Mouse (Mus musculus): ENCODE data around the gene Frem3. TPM values are rescaled to one million over a fixed set of nuclear protein-coding genes. Genes with fewer than 3 reads are reported as not detected.

Frem3 gene
- polyA plus RNA-seq, 1 experiment, result not detected

DNA sequence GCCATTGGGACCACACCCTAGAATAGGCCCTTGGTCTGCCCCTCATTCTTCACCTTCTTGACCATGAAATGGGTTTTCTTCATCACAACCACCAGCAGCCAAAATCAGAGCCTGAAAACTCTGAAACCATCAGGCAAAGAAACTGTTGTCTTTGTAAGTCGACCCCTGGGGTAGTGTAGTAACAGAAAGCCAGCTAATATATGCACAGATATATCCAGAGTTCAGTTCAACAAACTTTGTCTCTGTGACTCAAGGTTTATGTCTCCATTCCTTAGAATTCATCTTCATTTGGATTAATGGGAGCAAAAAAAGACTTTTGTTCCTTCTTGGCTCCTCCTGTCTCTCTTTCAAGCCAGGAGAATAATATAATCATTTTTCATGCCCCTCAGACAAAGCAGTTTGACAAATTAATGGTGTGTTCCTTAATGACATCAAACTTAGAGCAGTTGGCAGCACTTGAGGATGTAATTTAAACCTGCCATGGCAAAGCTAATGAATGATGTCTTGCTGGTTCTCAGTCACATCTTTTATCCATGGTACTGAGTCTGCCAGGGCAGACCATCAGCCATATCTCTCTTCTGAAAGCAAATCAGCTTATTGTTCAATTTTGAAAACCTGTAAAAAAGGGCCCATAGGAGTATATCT, 38.3 kb upstream of the Frem3 start:
- H3ac ChIP-seq (ENCODE audit: control insufficient read depth, insufficient read length), result no peak overlapping the region
- H3K4me3 ChIP-seq, result no peak overlapping the region
- H3K36me3 ChIP-seq (ENCODE audit: control insufficient read depth, insufficient read depth), result no peaks in the 10 kb centered on the region
- no peak for TF ChIP-seq MYOG (IDR thresholded peaks at IDR 0.05; ENCODE audit: control insufficient read depth in 1 of 3, insufficient read depth in 1 of 3, insufficient read length in 2 of 3, low read depth in 2 of 3)
- TF ChIP-seq SRF (IDR thresholded peaks at IDR 0.05; ENCODE audit: control insufficient read depth, insufficient read length, low read depth), result no peak
- TF ChIP-seq MAX (IDR thresholded peaks at IDR 0.05; ENCODE audit: low read depth), result no peak
- no peak for TF ChIP-seq TCF3 (IDR thresholded peaks at IDR 0.05; ENCODE audit: insufficient read length, low read depth)
- TF ChIP-seq USF1 (IDR thresholded peaks at IDR 0.05; ENCODE audit: low read depth), result no peak
- TF ChIP-seq MYOD1 (IDR thresholded peaks at IDR 0.05; ENCODE audit: control insufficient read depth in 1 of 3, insufficient read length in 2 of 3, low read depth in 2 of 3), result no peak
- no peak for TF ChIP-seq E2F4 (IDR thresholded peaks at IDR 0.05; ENCODE audit: insufficient read depth)
- no peak for TF ChIP-seq POLR2A (IDR thresholded peaks at IDR 0.05; ENCODE audit: insufficient read length, low read depth)
- no peak for TF ChIP-seq POLR2AphosphoS2 (IDR thresholded peaks at IDR 0.05; ENCODE audit: insufficient read length, low read depth)
- no peak for TF ChIP-seq CEBPB (IDR thresholded peaks at IDR 0.05; ENCODE audit: insufficient read depth, poor library complexity, severe bottlenecking)
- no peak for TF ChIP-seq REST (IDR thresholded peaks at IDR 0.05; ENCODE audit: insufficient read depth, insufficient read length)
- TF ChIP-seq TCF12 (IDR thresholded peaks at IDR 0.05; ENCODE audit: insufficient read depth, poor library complexity, severe bottlenecking), result no peak
- no peaks in the 10 kb centered on the region for H3K27me3 ChIP-seq (ENCODE audit: control insufficient read depth, insufficient read depth, insufficient read length)
- no peak overlapping the region for H3K4me2 ChIP-seq (ENCODE audit: low read depth)
- H3K79me2 ChIP-seq (ENCODE audit: control insufficient read depth, insufficient read depth), result no peaks in the 10 kb centered on the region

DNA sequence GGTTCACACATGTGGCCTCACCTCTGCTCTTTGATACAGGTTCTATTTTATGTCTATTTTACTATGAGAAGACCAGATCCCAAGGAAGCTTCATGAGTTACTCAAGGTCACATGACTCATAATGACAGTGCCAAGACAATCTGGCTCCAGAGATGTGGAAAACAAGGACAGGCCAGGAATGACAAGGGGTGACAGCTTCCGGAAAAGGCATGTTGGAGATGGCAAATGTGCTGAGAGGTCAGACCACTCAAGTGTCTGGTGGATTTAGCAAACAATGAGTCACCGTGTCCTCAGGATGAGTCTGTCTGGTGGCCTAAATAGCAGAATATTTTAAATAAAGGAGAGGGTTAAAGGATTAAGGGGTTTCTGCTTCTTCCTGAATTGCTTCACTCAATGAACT, 33.8 kb upstream of the Frem3 start:
- TF ChIP-seq POLR2A (IDR thresholded peaks at IDR 0.05; ENCODE audit: insufficient read length, low read depth) (no peak), SRF (IDR thresholded peaks at IDR 0.05; ENCODE audit: control insufficient read depth, insufficient read length, low read depth) (no peak), E2F4 (IDR thresholded peaks at IDR 0.05; ENCODE audit: insufficient read depth) (no peak), TCF12 (IDR thresholded peaks at IDR 0.05; ENCODE audit: insufficient read depth, poor library complexity, severe bottlenecking) (no peak), MYOD1 (IDR thresholded peaks at IDR 0.05; ENCODE audit: control insufficient read depth in 1 of 3, insufficient read length in 2 of 3, low read depth in 2 of 3) (no peak), MYOG (IDR thresholded peaks at IDR 0.05; ENCODE audit: control insufficient read depth in 1 of 3, insufficient read depth in 1 of 3, insufficient read length in 2 of 3, low read depth in 2 of 3) (no peak), REST (IDR thresholded peaks at IDR 0.05; ENCODE audit: insufficient read depth, insufficient read length) (no peak), TCF3 (IDR thresholded peaks at IDR 0.05; ENCODE audit: insufficient read length, low read depth) (no peak), MAX (IDR thresholded peaks at IDR 0.05; ENCODE audit: low read depth) (no peak), POLR2AphosphoS2 (IDR thresholded peaks at IDR 0.05; ENCODE audit: insufficient read length, low read depth) (no peak), CEBPB (IDR thresholded peaks at IDR 0.05; ENCODE audit: insufficient read depth, poor library complexity, severe bottlenecking) (no peak), USF1 (IDR thresholded peaks at IDR 0.05; ENCODE audit: low read depth) (no peak)
- no peaks in the 10 kb centered on the region for H3K27me3 ChIP-seq (ENCODE audit: control insufficient read depth, insufficient read depth, insufficient read length)
- H3K4me2 ChIP-seq (ENCODE audit: low read depth), result no peak overlapping the region
- H3K79me2 ChIP-seq (ENCODE audit: control insufficient read depth, insufficient read depth), result no peaks in the 10 kb centered on the region
- H3K36me3 ChIP-seq (ENCODE audit: control insufficient read depth, insufficient read depth), result no peaks in the 10 kb centered on the region
- no peak overlapping the region for H3ac ChIP-seq (ENCODE audit: control insufficient read depth, insufficient read length)
- no peak overlapping the region for H3K4me3 ChIP-seq

DNA sequence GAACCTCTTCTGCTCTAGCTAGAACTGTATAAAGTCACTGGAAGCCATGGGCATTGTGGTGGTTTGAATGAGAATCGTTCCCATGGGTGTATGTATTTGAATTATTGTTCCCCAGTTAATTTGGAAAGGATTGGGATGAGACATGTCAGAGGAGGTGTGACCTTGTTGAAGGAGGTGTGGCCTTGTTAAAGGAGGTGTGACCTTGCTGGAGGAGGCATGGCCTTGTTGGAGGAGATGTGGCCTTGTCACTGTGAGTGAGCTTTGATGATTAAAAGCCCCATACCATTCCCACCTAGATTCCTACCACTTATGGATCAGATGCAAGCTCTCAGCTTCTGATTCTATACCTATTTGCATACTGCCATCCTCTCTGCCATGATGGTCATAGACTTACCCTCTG, 31.8 kb upstream of the Frem3 start:
- Histone ChIP-seq H3K79me2 (ENCODE audit: control insufficient read depth, insufficient read depth) (no peaks in the 10 kb centered on the region), H3K36me3 (ENCODE audit: control insufficient read depth, insufficient read depth) (no peaks in the 10 kb centered on the region), H3K27me3 (ENCODE audit: control insufficient read depth, insufficient read depth, insufficient read length) (no peaks in the 10 kb centered on the region), H3K4me3 (no peak overlapping the region), H3K4me2 (ENCODE audit: low read depth) (no peak overlapping the region), H3ac (ENCODE audit: control insufficient read depth, insufficient read length) (no peak overlapping the region)
- no peak for TF ChIP-seq MAX (IDR thresholded peaks at IDR 0.05; ENCODE audit: low read depth)
- no peak for TF ChIP-seq REST (IDR thresholded peaks at IDR 0.05; ENCODE audit: insufficient read depth, insufficient read length)
- no peak for TF ChIP-seq TCF3 (IDR thresholded peaks at IDR 0.05; ENCODE audit: insufficient read length, low read depth)
- no peak for TF ChIP-seq USF1 (IDR thresholded peaks at IDR 0.05; ENCODE audit: low read depth)
- TF ChIP-seq POLR2AphosphoS2 (IDR thresholded peaks at IDR 0.05; ENCODE audit: insufficient read length, low read depth), result no peak
- no peak for TF ChIP-seq SRF (IDR thresholded peaks at IDR 0.05; ENCODE audit: control insufficient read depth, insufficient read length, low read depth)
- TF ChIP-seq E2F4 (IDR thresholded peaks at IDR 0.05; ENCODE audit: insufficient read depth), result no peak
- no peak for TF ChIP-seq MYOG (IDR thresholded peaks at IDR 0.05; ENCODE audit: control insufficient read depth in 1 of 3, insufficient read depth in 1 of 3, insufficient read length in 2 of 3, low read depth in 2 of 3)
- TF ChIP-seq MYOD1 (IDR thresholded peaks at IDR 0.05; ENCODE audit: control insufficient read depth in 1 of 3, insufficient read length in 2 of 3, low read depth in 2 of 3), result no peak
- TF ChIP-seq CEBPB (IDR thresholded peaks at IDR 0.05; ENCODE audit: insufficient read depth, poor library complexity, severe bottlenecking), result no peak
- no peak for TF ChIP-seq POLR2A (IDR thresholded peaks at IDR 0.05; ENCODE audit: insufficient read length, low read depth)
- TF ChIP-seq TCF12 (IDR thresholded peaks at IDR 0.05; ENCODE audit: insufficient read depth, poor library complexity, severe bottlenecking), result no peak

DNA sequence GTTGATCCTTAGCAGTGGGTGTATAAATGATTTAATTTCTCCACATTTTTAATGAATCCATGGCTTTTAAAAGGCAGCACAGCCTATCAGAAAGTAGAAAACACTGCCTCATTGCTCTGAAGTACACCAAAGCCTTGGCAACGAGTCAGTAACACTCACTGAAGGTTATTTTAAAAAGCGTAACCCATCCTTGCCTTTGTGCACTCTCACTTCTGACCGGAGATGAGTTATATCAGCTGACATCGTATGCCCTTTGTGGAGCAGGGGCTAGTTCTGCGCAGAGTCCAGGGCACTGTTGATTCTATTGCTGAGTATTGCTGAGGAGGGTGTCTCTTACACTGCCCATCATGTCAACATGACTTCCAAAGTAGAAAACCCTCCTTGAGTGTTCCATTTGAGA, 18.3 kb upstream of the Frem3 start:
- Histone ChIP-seq H3K79me2 (ENCODE audit: control insufficient read depth, insufficient read depth) (no peaks in the 10 kb centered on the region), H3K36me3 (ENCODE audit: control insufficient read depth, insufficient read depth) (no peaks in the 10 kb centered on the region), H3K4me3 (no peak overlapping the region), H3K4me2 (ENCODE audit: low read depth) (no peak overlapping the region), H3K27me3 (ENCODE audit: control insufficient read depth, insufficient read depth, insufficient read length) (no peaks in the 10 kb centered on the region), H3ac (ENCODE audit: control insufficient read depth, insufficient read length) (no peak overlapping the region)
- TF ChIP-seq SRF (IDR thresholded peaks at IDR 0.05; ENCODE audit: control insufficient read depth, insufficient read length, low read depth) (no peak), TCF12 (IDR thresholded peaks at IDR 0.05; ENCODE audit: insufficient read depth, poor library complexity, severe bottlenecking) (no peak), MYOD1 (IDR thresholded peaks at IDR 0.05; ENCODE audit: control insufficient read depth in 1 of 3, insufficient read length in 2 of 3, low read depth in 2 of 3) (no peak), MAX (IDR thresholded peaks at IDR 0.05; ENCODE audit: low read depth) (no peak), TCF3 (IDR thresholded peaks at IDR 0.05; ENCODE audit: insufficient read length, low read depth) (no peak), USF1 (IDR thresholded peaks at IDR 0.05; ENCODE audit: low read depth) (no peak), CEBPB (IDR thresholded peaks at IDR 0.05; ENCODE audit: insufficient read depth, poor library complexity, severe bottlenecking) (no peak), POLR2A (IDR thresholded peaks at IDR 0.05; ENCODE audit: insufficient read length, low read depth) (no peak), E2F4 (IDR thresholded peaks at IDR 0.05; ENCODE audit: insufficient read depth) (no peak), MYOG (IDR thresholded peaks at IDR 0.05; ENCODE audit: control insufficient read depth in 1 of 3, insufficient read depth in 1 of 3, insufficient read length in 2 of 3, low read depth in 2 of 3) (no peak), POLR2AphosphoS2 (IDR thresholded peaks at IDR 0.05; ENCODE audit: insufficient read length, low read depth) (no peak)

All from myocyte (in vitro differentiated cells).